Mouse (Mus musculus) heart, adult 2 months (tissue): ENCODE data around the gene Rasgrf2. TPM values are rescaled to one million over a fixed set of nuclear protein-coding genes. Genes with fewer than 3 reads are reported as not detected.

Experiments used
- DNase-seq, 2 experiments: peaks; one replicate each; pipeline ENCODE4 v3.0.0; 2021
- H3K27ac ChIP-seq: fragments of 200-600 bp; 2 replicates; pipeline ENCODE4 v1.8.1; 2022
- H3K27me3 ChIP-seq: fragments of 200-500 bp; 2 replicates; pipeline ENCODE4 v1.6.1; 2012; ENCODE audit warnings: mild to moderate bottlenecking, low read length, inconsistent platforms, mixed read lengths; ENCODE audit not compliant: control insufficient read depth, insufficient read depth
- H3K36me3 ChIP-seq: fragments of 200-500 bp; 2 replicates; pipeline ENCODE4 v1.6.1; 2012; ENCODE audit warnings: low read length, inconsistent platforms; ENCODE audit not compliant: control insufficient read depth, insufficient read depth
- H3K4me1 ChIP-seq: fragments of 200-500 bp; 2 replicates; pipeline ENCODE4 v1.6.1; 2011; ENCODE audit warnings: low read length; ENCODE audit not compliant: control insufficient read depth, insufficient read depth
- H3K4me3 ChIP-seq: fragments of 200-600 bp; 2 replicates; pipeline ENCODE4 v1.8.1; 2022
- H3K79me2 ChIP-seq: fragments of 200-500 bp; replicated peaks from 2 replicates; pipeline ENCODE4 v1.6.1; 2012; ENCODE audit warnings: mild to moderate bottlenecking, inconsistent platforms, low read length, moderate library complexity, mixed read lengths; ENCODE audit not compliant: control insufficient read depth, insufficient read depth
- H3K9ac ChIP-seq: fragments of 200-500 bp; 2 replicates; pipeline ENCODE4 v1.6.1; 2012; ENCODE audit warnings: low read depth, mild to moderate bottlenecking, control low read depth, inconsistent platforms, low read length, mixed read lengths
- CTCF ChIP-seq: fragments of 200-600 bp; IDR thresholded peaks from 2 replicates; pipeline ENCODE4 v1.8.1; 2022; ENCODE audit warnings: antibody characterized with exemption, mild to moderate bottlenecking, moderate library complexity
- EP300 ChIP-seq: fragments of 200-500 bp; IDR thresholded peaks from 2 replicates; pipeline ENCODE4 v1.6.1; 2011; ENCODE audit warnings: low read depth, low read length, control low read depth; ENCODE audit not compliant: insufficient read depth
- POLR2A ChIP-seq: fragments of 200-500 bp; IDR thresholded peaks from 2 replicates; pipeline ENCODE4 v1.6.1; 2011; ENCODE audit warnings: mild to moderate bottlenecking, low read depth, low read length, control low read depth; ENCODE audit not compliant: insufficient read depth
- WGBS: fragments of 180-500 bp; shearing (Covaris S2); methylation state at CpG from one replicate; pipeline ENCODE4 v1.1.7; 2018; 5-methylcytosine and 5-hydroxymethylcytosine counted together
- intact Hi-C: fragments of 180-260 bp; cut with DNase I; formaldehyde crosslinking; loops from one replicate; pipeline ENCODE4 v1.15.1; 2025
- polyA plus RNA-seq: library from polyadenylated mRNA; depleted of rRNA; stranded (reverse); fragments of >200 nt; gene quantifications from 2 replicates; pipeline ENCODE4 v1.2.3, GENCODE M21; 2012
- total RNA-seq, 2 experiments: library from RNA; stranded (reverse); gene quantifications; 2 replicates each; pipeline ENCODE4 v1.2.3; 2021

Rasgrf2 gene
- total and polyA plus RNA-seq, 3 experiments, result 6.4 to 11.5 (median 10.2) TPM

DNA sequence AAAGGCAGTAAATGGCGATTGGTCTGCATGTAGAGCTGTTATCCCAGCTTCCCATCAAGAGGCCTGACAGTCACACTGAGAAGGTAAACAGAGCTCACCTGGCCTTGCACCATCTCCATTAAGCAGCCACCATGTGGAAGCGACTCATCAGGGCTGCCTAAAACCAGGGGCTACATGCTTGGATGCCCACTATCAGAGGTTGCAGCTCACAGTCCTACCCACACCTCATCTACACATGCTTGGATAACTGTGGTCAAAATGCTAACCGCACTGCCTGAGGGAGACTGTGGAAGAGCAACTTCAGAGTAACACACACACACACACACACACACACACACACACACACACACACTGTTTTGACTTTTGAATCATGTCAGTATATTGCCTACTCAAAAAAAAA, 101.8 kb downstream of the Rasgrf2 start:
- no peaks in the 10 kb centered on the region for H3K27me3 ChIP-seq
- H3K4me3 ChIP-seq, result no peak overlapping the region
- WGBS, result 82% methylated on average over 3 of the region's 3 CpGs
- intact Hi-C loops, result no loop called here
- no peaks in the 10 kb centered on the region for H3K36me3 ChIP-seq
- H3K27ac ChIP-seq, result no peak overlapping the region
- H3K79me2 ChIP-seq, result no peaks in the 10 kb centered on the region
- DNase-seq, result no peak
- H3K9ac ChIP-seq, result no peak overlapping the region
- no peaks in the 10 kb centered on the region for H3K4me1 ChIP-seq
- TF ChIP-seq EP300 (no peak), POLR2A (no peak), CTCF (no peak)

DNA sequence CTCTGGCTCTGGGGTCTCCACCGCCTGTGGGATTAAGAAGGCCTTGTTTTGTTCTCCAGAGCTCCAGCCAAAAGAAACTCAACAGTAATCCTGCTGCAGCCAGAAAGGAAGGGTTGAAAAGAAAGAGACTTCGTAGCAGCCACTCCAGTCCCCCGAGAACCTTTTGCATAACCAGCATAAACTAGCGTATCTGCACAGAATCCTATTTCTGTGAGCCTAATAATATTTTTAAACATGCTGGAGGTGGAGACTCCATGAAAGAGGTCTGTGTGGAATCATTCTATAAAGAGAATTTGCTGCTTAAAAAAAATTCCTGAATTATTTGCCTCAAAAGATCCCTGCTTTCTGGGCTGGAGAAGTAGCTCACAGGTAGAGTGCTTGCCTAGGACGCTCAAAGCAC, 103.5 kb downstream of the Rasgrf2 start:
- DNase-seq, result no peak
- Histone ChIP-seq H3K9ac (no peak overlapping the region), H3K36me3 (no peaks in the 10 kb centered on the region), H3K4me1 (no peaks in the 10 kb centered on the region), H3K79me2 (no peaks in the 10 kb centered on the region), H3K27ac (no peak overlapping the region), H3K4me3 (no peak overlapping the region), H3K27me3 (no peaks in the 10 kb centered on the region)
- TF ChIP-seq POLR2A (no peak), CTCF (no peak), EP300 (no peak)
- WGBS, result 87% methylated on average over 5 of the region's 5 CpGs
- intact Hi-C loops, result no loop called here

DNA sequence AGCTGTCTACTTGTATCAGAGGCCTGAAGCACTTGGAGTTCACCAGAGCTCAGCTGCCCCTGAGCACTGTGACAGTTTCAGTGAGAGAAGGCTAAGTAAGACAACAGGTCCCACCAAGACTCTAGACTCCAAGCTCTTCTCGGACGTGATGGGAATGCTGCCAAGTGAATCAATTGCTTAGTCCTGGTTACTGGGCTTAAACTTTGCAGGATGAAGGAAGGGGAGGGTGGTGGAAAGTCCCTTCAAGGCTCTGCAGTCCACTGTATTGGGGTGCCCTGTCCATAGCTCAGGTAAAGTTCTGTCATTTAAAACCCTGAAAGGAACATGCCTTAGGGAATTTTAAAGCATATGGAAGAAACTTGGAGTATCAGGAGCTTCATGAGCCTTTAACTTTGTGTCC, 104.8 kb downstream of the Rasgrf2 start:
- Histone ChIP-seq H3K4me3 (no peak overlapping the region), H3K9ac (no peak overlapping the region), H3K27ac (no peak overlapping the region), H3K4me1 (no peaks in the 10 kb centered on the region), H3K79me2 (no peaks in the 10 kb centered on the region), H3K27me3 (no peaks in the 10 kb centered on the region), H3K36me3 (no peaks in the 10 kb centered on the region)
- no peak for DNase-seq
- TF ChIP-seq POLR2A (no peak), EP300 (no peak), CTCF (no peak)
- WGBS, result 35% methylated on average over 2 of the region's 2 CpGs
- intact Hi-C loops, result no loop called here

DNA sequence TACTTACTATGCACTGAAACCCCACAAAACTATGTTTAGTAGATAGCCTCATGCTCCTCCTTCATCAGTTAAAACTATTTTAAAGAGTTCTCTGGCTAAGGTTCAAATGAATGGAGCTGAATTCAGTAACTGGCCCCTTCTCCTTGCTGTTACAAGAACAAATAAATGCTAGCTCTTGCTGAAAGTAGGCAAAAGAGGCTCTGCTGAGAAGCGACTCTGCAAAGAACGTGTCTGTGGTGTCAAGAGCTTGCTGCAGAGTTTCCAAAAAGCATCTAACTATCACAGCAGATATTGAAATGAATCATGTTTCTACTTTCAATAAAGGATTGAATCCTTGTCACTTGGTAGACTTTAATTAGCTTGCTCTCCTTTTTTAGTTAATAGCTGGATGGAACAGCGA, 106.3 kb downstream of the Rasgrf2 start:
- Histone ChIP-seq H3K79me2 (no peaks in the 10 kb centered on the region), H3K4me3 (no peak overlapping the region), H3K9ac (no peak overlapping the region), H3K4me1 (no peaks in the 10 kb centered on the region), H3K27me3 (no peaks in the 10 kb centered on the region), H3K36me3 (no peaks in the 10 kb centered on the region), H3K27ac (no peak overlapping the region)
- intact Hi-C loops, result no loop called here
- TF ChIP-seq EP300, result no peak
- no peak for TF ChIP-seq POLR2A
- no peak for TF ChIP-seq CTCF
- DNase-seq, result no peak
- 96% methylated on average over 3 of the region's 3 CpGs for WGBS

DNA sequence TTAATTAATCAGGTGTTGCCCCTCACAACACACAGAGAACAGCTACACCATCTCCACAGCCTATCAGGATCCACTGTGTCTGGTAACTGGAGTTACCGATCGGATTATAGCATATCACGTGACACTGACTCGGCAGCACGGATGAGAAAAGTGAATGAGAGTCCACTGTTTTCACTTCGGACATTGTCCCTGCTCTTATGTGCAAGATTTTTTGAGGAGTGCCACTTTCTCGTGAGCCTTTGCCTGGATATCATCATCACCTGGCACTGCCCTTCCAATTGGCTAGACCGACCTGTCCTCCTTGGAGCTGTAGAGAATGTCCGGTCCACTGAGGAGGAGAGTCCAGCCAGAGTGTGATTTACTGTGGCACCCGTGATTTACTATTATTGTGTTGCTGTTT, 109.3 kb downstream of the Rasgrf2 start:
- H3K4me1 ChIP-seq, result no peaks in the 10 kb centered on the region
- H3K4me3 ChIP-seq, result no peak overlapping the region
- H3K27me3 ChIP-seq, result no peaks in the 10 kb centered on the region
- H3K36me3 ChIP-seq, result no peaks in the 10 kb centered on the region
- no peak overlapping the region for H3K9ac ChIP-seq
- DNase-seq, result no peak
- H3K79me2 ChIP-seq, result no peaks in the 10 kb centered on the region
- intact Hi-C loops, result no loop called here
- no peak overlapping the region for H3K27ac ChIP-seq
- TF ChIP-seq POLR2A, result no peak
- TF ChIP-seq EP300, result no peak
- no peak for TF ChIP-seq CTCF
- 86% methylated on average over 10 of the region's 10 CpGs for WGBS

DNA sequence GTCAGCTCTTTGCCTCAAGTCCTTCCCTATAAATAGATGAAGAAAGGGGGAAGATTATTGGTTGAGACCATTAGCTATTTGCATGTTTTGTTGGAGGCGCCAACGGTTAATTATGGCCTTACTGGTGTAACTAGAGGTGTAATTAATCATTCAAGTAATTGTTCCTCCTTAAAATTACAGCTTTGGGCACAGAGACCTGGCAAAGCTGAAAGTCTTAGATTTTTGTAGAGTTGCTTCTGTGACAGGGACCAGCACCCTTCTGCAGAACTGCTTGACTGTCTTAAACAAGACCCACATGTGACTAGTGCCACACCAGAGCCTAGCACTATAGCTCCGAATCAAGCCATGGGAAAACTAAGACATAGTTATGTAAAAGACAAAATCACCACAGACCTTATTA, 134.5 kb downstream of the Rasgrf2 start:
- 87% methylated on average over 3 of the region's 3 CpGs for WGBS
- Histone ChIP-seq H3K4me3 (no peak overlapping the region), H3K9ac (no peak overlapping the region), H3K27ac (no peak overlapping the region), H3K4me1 (no peaks in the 10 kb centered on the region), H3K79me2 (no peaks in the 10 kb centered on the region), H3K27me3 (no peaks in the 10 kb centered on the region), H3K36me3 (no peaks in the 10 kb centered on the region)
- TF ChIP-seq EP300 (no peak), POLR2A (no peak), CTCF (no peak)
- DNase-seq, result no peak
- intact Hi-C loops, result no loop called here
